Mouse (Mus musculus) adrenal gland, postnatal 14 days (tissue): ENCODE data around the gene Nptx2. TPM values are rescaled to one million over a fixed set of nuclear protein-coding genes. Genes with fewer than 3 reads are reported as not detected.

Source experiments
- DNase-seq: peaks from one replicate; pipeline ENCODE4 v3.0.0; 2021; ENCODE audit warnings: mixed read lengths
- total RNA-seq: library from RNA; stranded (reverse); gene quantifications from 2 replicates; pipeline ENCODE4 v1.2.3, GENCODE M21; 2021

Gene Nptx2
- total RNA-seq, 1 experiment from 2014 or later, result 0.96 TPM

GRCm38 (mm10) chr5:144585100-144585499 is 39.4 kb downstream of the Nptx2 start:
- no peak for DNase-seq

- no peak for DNase-seq
Observed at GRCm38 (mm10) chr5:144591248-144591880, 45.7 kb downstream of the Nptx2 start.

DNA sequence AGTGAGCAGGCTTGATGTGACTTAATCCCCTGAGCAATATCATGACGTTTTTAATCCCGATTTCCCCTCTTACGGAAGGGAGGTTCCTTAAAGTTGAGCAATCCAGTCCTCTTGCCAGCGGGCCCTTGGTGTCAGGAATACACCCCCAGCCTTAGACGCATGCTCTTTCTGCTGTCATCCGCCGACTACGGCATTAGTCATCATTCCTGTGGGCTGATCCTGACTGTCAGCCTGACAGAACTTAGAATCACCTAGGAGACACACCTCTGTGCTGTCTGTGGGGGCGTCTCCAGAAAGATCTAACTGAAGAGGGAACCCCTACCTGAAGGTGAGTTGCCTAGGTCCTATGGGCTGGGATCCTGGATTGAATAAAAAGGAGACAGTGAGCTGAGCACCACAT is 49.1 kb downstream of the Nptx2 start:
- DNase-seq, result no peak

Other genes with a start within 250 kb of the Nptx2 start
- 6.2 and 8.2 TPM in 2 replicates for gene Baiap2l1, start 187.8 kb upstream of the Nptx2 start, total RNA-seq
- 30.5 and 34.5 TPM in 2 replicates for gene Tmem130, start 215.9 kb downstream of the Nptx2 start, total RNA-seq
- 91.2 and 98.3 TPM in 2 replicates for gene Trrap, start 221.8 kb downstream of the Nptx2 start, total RNA-seq